Mouse (Mus musculus): Measurements from ENCODE around the gene Asb1. TPM values are rescaled to one million over a fixed set of nuclear protein-coding genes. Genes with fewer than 3 reads are reported as not detected.

The Asb1 gene
- polyA plus RNA-seq, 1 experiment from 2014 or later, result 4.2 TPM

- Histone ChIP-seq H3K9ac (replicated peaks; ENCODE audit: low read depth) (no peak overlapping the region), H3K36me3 (ENCODE audit: insufficient read depth, low read length) (no peaks in the 10 kb centered on the region), H3K9me3 (ENCODE audit: low read length) (no peaks in the 10 kb centered on the region), H3K27me3 (replicated peaks; ENCODE audit: insufficient read depth, low read length) (no peaks in the 10 kb centered on the region), H3K4me2 (replicated peaks; ENCODE audit: low read depth, low read length) (no peak overlapping the region), H3K27ac (ENCODE audit: low read length) (no peak overlapping the region), H3K4me3 (ENCODE audit: low read depth, low read length) (no peak overlapping the region), H3K4me1 (ENCODE audit: insufficient read depth, low read depth, low read length) (no peaks in the 10 kb centered on the region)
- DNase-seq (ENCODE audit: low spot score) (no peak), ATAC-seq (no peak)
- WGBS, result 94% methylated on average over 7 of the region's 7 CpGs
- TF ChIP-seq EP300 (IDR thresholded peaks at IDR 0.05), result no peak
- TF ChIP-seq CTCF (IDR thresholded peaks at IDR 0.05), result no peak
Observed at GRCm38 (mm10) chr1:91606701-91607100, 66.4 kb downstream of the Asb1 start.

- TF ChIP-seq EP300 (IDR thresholded peaks at IDR 0.05) (no peak), CTCF (IDR thresholded peaks at IDR 0.05) (no peak)
- no peaks in the 10 kb centered on the region for H3K9me3 ChIP-seq (ENCODE audit: low read length)
- no peak overlapping the region for H3K9ac ChIP-seq (replicated peaks; ENCODE audit: low read depth)
- 71% methylated on average over 6 of the region's 6 CpGs for WGBS
- no peaks in the 10 kb centered on the region for H3K36me3 ChIP-seq (ENCODE audit: insufficient read depth, low read length)
- no peaks in the 10 kb centered on the region for H3K27me3 ChIP-seq (replicated peaks; ENCODE audit: insufficient read depth, low read length)
- H3K4me1 ChIP-seq (ENCODE audit: insufficient read depth, low read depth, low read length), result no peaks in the 10 kb centered on the region; the same call in 1 of the 2 replicates
- DNase-seq (ENCODE audit: low spot score), result no peak
- no peak overlapping the region for H3K4me3 ChIP-seq (ENCODE audit: low read depth, low read length)
- no peak overlapping the region for H3K4me2 ChIP-seq (replicated peaks; ENCODE audit: low read depth, low read length)
- no peak overlapping the region for H3K27ac ChIP-seq (ENCODE audit: low read length)
- ATAC-seq, result no peak
Observed at GRCm38 (mm10) chr1:91607141-91607540, 66.8 kb downstream of the Asb1 start.

Other genes with a start within 250 kb of the Asb1 start
- 8.7 and 11.1 TPM in 2 replicates for gene Scly, start 242.2 kb upstream of the Asb1 start, polyA plus RNA-seq (2015; fragmentation: Nextera tagmentation; extraction: Ambion mirVana)
- gene Espnl, start 218.5 kb upstream of the Asb1 start, polyA plus RNA-seq (2015; fragmentation: Nextera tagmentation; extraction: Ambion mirVana), result not detected in 2 replicates
- gene Klhl30, start 189.5 kb upstream of the Asb1 start, polyA plus RNA-seq (2015; fragmentation: Nextera tagmentation; extraction: Ambion mirVana), result 0.62 and 0.87 TPM in 2 replicates
- gene Erfe, start 174.1 kb upstream of the Asb1 start, polyA plus RNA-seq (2015; fragmentation: Nextera tagmentation; extraction: Ambion mirVana), result 0.47 and 0.71 TPM in 2 replicates
- gene Ilkap, start 141.7 kb upstream of the Asb1 start, polyA plus RNA-seq (2015; fragmentation: Nextera tagmentation; extraction: Ambion mirVana), result 90.5 and 94.0 TPM in 2 replicates
- gene Hes6, start 126.5 kb upstream of the Asb1 start, polyA plus RNA-seq (2015; fragmentation: Nextera tagmentation; extraction: Ambion mirVana), result 63.7 and 75.1 TPM in 2 replicates
- 6.3 and 7.3 TPM in 2 replicates for gene Per2, start 81.2 kb upstream of the Asb1 start, polyA plus RNA-seq (2015; fragmentation: Nextera tagmentation; extraction: Ambion mirVana)
- 11.0 and 11.2 TPM in 2 replicates for gene Traf3ip1, start 45.9 kb upstream of the Asb1 start, polyA plus RNA-seq (2015; fragmentation: Nextera tagmentation; extraction: Ambion mirVana)

All from lung, postnatal 0 days (tissue).